Mouse (Mus musculus): Measurements from ENCODE around the gene Etv2.
A peak's percentile ranks its signal among the peaks of the same experiment; 100 is the strongest.

Etv2 gene

DNA sequence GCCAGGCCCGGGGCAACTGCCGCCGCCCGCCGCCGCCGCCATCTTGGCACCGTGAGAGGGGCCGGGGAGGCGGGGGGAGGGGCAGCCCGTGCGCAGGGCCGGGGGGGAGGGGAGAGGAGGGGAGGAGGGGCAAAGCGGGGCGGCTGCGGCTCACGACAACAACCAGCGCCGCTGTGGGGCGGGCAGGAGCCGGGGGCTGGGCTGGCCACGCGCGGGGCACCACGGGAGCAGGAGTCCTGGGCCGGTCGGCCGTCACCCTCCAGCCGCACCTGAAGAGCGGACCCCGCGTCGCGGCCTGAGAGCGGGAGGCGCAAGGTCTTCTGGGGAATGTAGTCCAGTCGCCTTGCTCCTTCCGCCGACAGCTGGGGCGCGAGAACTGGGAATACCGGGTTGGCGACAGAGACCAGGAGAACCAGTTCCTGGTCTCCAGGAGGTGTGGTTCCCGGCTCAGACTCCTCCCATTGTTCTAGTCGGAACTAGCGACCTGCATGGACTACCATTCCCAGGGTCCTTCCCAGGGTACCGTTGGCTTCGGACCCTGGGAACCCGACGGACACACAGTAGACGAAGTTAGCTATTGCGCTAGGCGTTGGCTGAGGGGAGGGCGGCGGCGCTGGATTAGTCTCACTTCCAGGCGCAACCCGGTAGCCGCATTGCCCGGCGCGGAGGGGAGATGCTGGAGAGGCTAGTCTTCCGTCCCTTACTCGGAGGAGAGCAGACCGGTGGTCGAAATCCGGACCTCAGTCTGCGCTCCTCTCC lies 46.8 kb downstream of the Etv2 start, which contains the start of gene Kmt2b:
Gene Kmt2b (minus strand): TSS at position 51 of the 759 bp plus-strand sequence.
- DNase-seq (ENCODE audit: low spot score) = peak; percentile 90

DNA sequence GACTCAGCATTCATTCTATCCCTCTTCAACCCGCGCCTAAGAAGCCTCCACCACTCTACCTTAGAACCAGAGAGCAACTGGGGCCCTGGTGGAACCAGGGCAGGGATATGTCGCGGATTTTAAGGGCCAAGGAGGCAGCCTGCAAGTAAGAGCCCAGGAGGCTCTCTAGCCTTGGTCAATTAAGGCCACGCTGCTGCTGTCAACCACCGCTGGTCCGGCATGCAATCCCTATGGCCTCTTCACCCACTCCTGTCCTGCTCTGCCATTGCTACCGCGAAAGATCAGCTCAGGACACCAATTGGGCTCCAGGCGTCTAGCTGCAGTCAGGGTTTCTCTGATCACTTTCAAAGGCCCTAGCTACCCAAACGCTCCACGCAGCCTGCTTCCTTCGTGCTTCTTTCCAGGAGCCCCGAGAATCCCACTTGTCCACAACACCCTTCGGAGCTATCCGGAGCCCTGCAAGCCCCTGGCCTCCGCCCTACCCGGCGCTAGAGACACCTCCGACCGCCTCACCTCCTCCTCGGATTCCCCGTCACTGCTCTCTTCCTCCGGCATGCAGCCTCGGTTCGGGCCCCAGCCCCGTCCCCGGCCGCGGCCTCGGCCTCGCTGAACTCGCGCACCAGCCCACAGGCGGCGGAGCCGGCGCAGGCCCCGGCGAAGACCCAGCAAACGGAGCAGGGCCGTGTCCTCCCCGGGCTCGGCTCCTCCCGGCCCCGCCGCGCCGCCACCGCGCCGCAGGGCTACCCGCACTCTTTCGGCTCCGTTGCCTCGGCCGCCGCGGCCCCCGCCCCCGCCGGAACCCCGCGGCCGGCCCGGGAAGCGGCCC lies 47.6 kb downstream of the Etv2 start:
- peak; percentile 66 for DNase-seq (ENCODE audit: low spot score)

DNA sequence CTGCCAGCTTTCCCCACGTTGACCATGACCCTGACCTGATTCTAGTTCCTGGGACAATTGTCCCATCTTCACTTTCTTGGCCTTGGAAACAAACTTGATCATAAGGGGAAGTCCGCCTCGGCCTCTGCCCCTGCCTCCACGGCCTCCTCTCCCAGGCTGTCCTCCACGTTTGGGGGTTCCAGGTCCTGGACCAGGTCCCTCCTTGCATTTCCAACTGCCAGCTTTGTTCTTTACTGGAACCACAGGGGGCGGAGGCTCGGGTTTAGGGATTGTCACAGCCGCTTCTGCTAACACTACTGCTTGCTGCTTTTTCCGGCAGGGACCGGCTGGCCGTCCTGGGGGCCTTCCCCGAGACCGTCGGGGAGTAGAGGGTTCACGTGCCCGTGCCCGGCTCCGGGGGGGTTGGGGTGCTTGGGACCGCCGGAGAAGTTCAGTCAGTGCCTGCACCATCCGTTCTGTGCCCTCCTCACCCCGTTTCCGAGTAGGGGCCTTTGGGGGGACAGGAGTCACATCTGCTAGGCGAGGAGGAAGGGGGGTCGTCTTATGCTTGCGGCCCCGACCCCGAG lies 49.1 kb downstream of the Etv2 start:
- DNase-seq (ENCODE audit: low spot score) = no peak

DNA sequence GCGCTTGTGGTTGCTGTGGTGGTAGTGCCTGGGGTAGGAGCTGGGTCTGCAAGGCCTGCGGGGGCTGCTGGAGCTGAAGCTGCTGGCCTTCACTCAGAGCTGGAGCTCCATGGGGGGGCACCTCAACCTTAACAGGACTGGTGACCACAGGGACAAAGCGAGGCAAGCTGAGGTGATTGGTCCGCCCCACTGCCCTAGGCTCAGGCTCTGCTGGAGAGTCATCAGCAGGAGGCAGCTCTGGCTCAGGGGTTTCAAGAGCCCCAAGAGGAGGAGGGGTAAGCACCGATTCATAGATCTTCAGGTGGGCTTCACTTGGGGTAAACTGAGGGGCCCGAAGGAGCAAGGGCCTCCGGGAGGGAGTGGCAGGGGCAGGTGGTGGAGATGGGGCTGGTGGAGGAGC lies 50.5 kb downstream of the Etv2 start:
- no peak for DNase-seq (ENCODE audit: low spot score)

DNA sequence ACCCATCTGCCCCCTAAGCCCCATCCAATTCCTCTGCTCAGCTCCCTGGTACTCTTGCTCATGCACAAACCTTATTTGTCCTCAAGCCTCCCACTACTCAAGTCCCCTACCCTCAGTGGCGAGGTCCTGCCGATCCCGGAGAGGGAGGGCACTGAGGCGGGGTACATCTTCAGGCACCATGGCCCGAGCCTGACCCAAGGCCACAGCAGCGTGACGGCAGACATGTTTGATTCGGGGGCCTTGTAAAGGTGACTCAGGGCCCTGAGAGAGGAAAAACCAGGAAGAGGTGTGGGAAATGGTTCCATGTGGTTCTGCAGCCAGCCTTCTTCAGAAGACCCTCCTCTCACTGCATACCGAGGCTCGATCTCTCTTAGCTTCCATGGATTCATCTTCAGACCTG lies 51.3 kb downstream of the Etv2 start:
- no peak for DNase-seq (ENCODE audit: low spot score)
